9 mouse cellular contexts compared by ENCODE assay signal in the genomic region with DNA sequence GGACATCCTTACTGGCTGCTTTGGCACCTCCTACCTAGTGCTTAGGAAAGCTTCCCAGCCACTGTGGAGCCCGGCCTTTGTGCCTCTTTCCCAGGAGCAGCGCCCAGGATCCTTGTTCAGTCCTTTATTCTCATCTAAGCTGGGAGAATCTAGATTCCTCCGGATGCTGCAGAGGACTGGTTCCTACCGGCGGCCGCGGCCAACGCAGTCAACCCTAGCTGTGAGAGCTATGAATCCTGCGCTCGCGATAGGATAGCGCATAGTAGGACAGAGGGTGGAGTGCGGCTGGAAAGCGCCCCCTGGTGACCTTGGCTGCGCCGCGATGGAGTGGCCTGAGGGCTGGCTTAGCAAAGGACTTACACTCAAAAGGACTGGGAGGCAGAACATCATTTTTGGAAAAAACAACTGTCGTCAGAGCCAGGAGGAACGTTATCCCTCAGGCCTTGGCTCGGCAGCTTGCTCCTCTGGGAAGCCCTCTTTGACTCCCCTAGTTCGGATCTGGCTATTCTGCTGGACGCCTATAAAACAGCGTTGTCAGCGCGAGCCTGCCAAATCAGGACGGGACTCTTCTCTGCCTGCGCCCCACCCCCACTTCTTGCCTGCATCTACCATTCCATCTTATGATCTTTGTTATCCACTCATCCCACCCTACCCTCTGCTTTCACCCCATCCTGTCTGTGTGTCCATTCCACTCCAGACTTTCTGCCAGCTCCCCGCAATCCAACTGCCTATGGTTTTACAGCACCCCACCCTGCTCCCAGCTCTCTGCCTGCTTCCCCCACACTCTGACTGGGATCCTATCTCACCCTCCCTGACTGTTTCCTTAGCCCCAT. TPM values are rescaled to one million over a fixed set of nuclear protein-coding genes. Genes with fewer than 3 reads are reported as not detected.
DNase-seq lines count a peak whose midpoint lies in the region; ATAC-seq lines count a peak whose summit lies in the region.
"Had no signal": no experiment of that assay in that cellular context is flagged by ENCODE, and none has a peak within 500 bp of the region (broad histone marks: within the 10 kb centered on the region; RNA-seq: fewer than 3 reads in every experiment).

No protein-coding gene starts in this region.

- H3K9me3 ChIP-seq in intestine, embryonic 16.5 days (ENCODE audit: control insufficient read depth, low read length) = no peaks in the 10 kb centered on the region
- peaks cover 4% of the 10 kb centered on the region; the same call in 1 of the 2 replicates for H3K9me3 ChIP-seq in lung, embryonic 16.5 days (ENCODE audit: control insufficient read depth, low read length)

- H3K27ac ChIP-seq in intestine, embryonic 16.5 days (ENCODE audit: low read length) = peak overlapping the region; percentile 59
- H3K27ac ChIP-seq in lung, embryonic 16.5 days (ENCODE audit: low read length) = no peak overlapping the region

- WGBS in intestine, embryonic 16.5 days = 4% methylated on average over 28 of the region's 28 CpGs
- WGBS in lung, embryonic 16.5 days = 2% methylated on average over 28 of the region's 28 CpGs

- peak; percentile 37 to 41 for DNase-seq in layer of hippocampus, postnatal 25 days (ENCODE audit: extremely low spot score in 1 of 2, low spot score in 1 of 2)
- DNase-seq in layer of hippocampus, adult 9-10 months (ENCODE audit: low spot score) = no peak
- DNase-seq in embryo, embryonic 11.5 days (ENCODE audit: low read depth, low spot score) = peak; percentile 17
- DNase-seq in heart, adult 18-20 months = peak; percentile 82

- no peaks in the 10 kb centered on the region for H3K27me3 ChIP-seq in intestine, embryonic 16.5 days (replicated peaks; ENCODE audit: control insufficient read depth, insufficient read depth, low read length)
- H3K27me3 ChIP-seq in lung, embryonic 16.5 days (ENCODE audit: control insufficient read depth, insufficient read depth, low read depth, low read length) = 0 out of 2 replicates have a peak, but pooled peaks cover 2% of the 10 kb centered on the region

- ATAC-seq in intestine, embryonic 16.5 days = peak; percentile 47
- peak; percentile 73 for ATAC-seq in lung, embryonic 16.5 days (ENCODE audit: low read depth)
- peak; percentile 39; the same call in 1 of the 2 replicates for ATAC-seq in neutrophil, adult 5-6 weeks (ENCODE audit: extremely low read depth, insufficient number of reproducible peaks, low FRiP score, poor library complexity, severe bottlenecking)
- ATAC-seq in inflammation-experienced regulatory T-cells, adult 6 months = no peak

- 0 out of 2 replicates have a peak overlapping the region, but pooled peaks have one; percentile 13 for H3K4me2 ChIP-seq in intestine, embryonic 16.5 days (ENCODE audit: low read depth, low read length)
- H3K4me2 ChIP-seq in lung, embryonic 16.5 days (ENCODE audit: low read depth, low read length) = peak overlapping the region; percentile 45

- peaks cover 18% of the 10 kb centered on the region for H3K4me1 ChIP-seq in intestine, embryonic 16.5 days (ENCODE audit: control insufficient read depth, insufficient read depth, low read length)
- H3K4me1 ChIP-seq in lung, embryonic 16.5 days (replicated peaks; ENCODE audit: control insufficient read depth, insufficient read depth, low read length) = peaks cover 9% of the 10 kb centered on the region

- no peak overlapping the region for H3K4me3 ChIP-seq in intestine, embryonic 16.5 days (ENCODE audit: low read length)
- peak overlapping the region; percentile 20 for H3K4me3 ChIP-seq in lung, embryonic 16.5 days (ENCODE audit: low read length)
- H3K4me3 ChIP-seq: myocyte had no signal

- H3K9ac ChIP-seq in intestine, embryonic 16.5 days (ENCODE audit: low read depth, low read length) = peak overlapping the region; percentile 2
- H3K9ac ChIP-seq in lung, embryonic 16.5 days (ENCODE audit: low read length) = peak overlapping the region; percentile 21; the same call in 1 of the 2 replicates

- H3K36me3 ChIP-seq in intestine, embryonic 16.5 days (ENCODE audit: control insufficient read depth, insufficient read depth, low read length) = peaks cover 2% of the 10 kb centered on the region; the same call in 1 of the 2 replicates
- peaks cover 13% of the 10 kb centered on the region for H3K36me3 ChIP-seq in lung, embryonic 16.5 days (ENCODE audit: control insufficient read depth, insufficient read depth, low read length)

RNA-seq across cellular contexts. Expression of a gene that starts 26.8 kb away (rescaled TPM):
- 100 to 1,000 TPM; 147 to 149 TPM for total RNA-seq in layer of hippocampus, postnatal 25 days (2021)
- total RNA-seq in heart, adult 18-20 months (2021) = 1 to 10 TPM; 2.4 to 3.3 TPM
- polyA plus RNA-seq in intestine, embryonic 16.5 days (2015; fragmentation: Nextera tagmentation; extraction: Ambion mirVana) = 9.1 and 10.8 TPM in 2 replicates
- 14.8 and 14.9 TPM in 2 replicates for polyA plus RNA-seq in lung, embryonic 16.5 days (2015; fragmentation: Nextera tagmentation; extraction: Ambion mirVana)
- 0.86 and 2.7 TPM in 2 replicates for total RNA-seq in neutrophil, adult 5-6 weeks (2017)
- polyA plus RNA-seq in inflammation-experienced regulatory T-cells, adult 6 months (2017; shearing (Covaris generic)) = under 1 TPM; 0.15 to 0.38 (median 0.15) TPM

RNA-seq across cellular contexts. Expression of a gene that starts 52.3 kb away (rescaled TPM):
- 10 to 100 TPM; 33.8 to 36.0 TPM for total RNA-seq in layer of hippocampus, postnatal 25 days (2021)
- 10 to 100 TPM in 1 of 2 experiments, 1 to 10 TPM in 1; 9.8 to 11.3 TPM for total RNA-seq in heart, adult 18-20 months (2021)
- 25.5 and 26.3 TPM in 2 replicates for polyA plus RNA-seq in intestine, embryonic 16.5 days (2015; fragmentation: Nextera tagmentation; extraction: Ambion mirVana)
- polyA plus RNA-seq in lung, embryonic 16.5 days (2015; fragmentation: Nextera tagmentation; extraction: Ambion mirVana) = 23.4 and 23.5 TPM in 2 replicates
- 29.5 and 32.5 TPM in 2 replicates for total RNA-seq in neutrophil, adult 5-6 weeks (2017)
- 10 to 100 TPM in 2 of 3 experiments, 1 to 10 TPM in 1; 9.5 to 14.0 (median 10.9) TPM for polyA plus RNA-seq in inflammation-experienced regulatory T-cells, adult 6 months (2017; shearing (Covaris generic))

RNA-seq across cellular contexts. Expression of a gene that starts 52.4 kb away (rescaled TPM):
- 10 to 100 TPM; 47.2 to 61.7 TPM for total RNA-seq in layer of hippocampus, postnatal 25 days (2021)
- total RNA-seq in heart, adult 18-20 months (2021) = 100 to 1,000 TPM; 185 to 206 TPM
- 70.2 and 79.2 TPM in 2 replicates for polyA plus RNA-seq in intestine, embryonic 16.5 days (2015; fragmentation: Nextera tagmentation; extraction: Ambion mirVana)
- polyA plus RNA-seq in lung, embryonic 16.5 days (2015; fragmentation: Nextera tagmentation; extraction: Ambion mirVana) = 107 and 127 TPM in 2 replicates
- 0.12 TPM in 1 of 2 replicates, not detected in the other for total RNA-seq in neutrophil, adult 5-6 weeks (2017)
- polyA plus RNA-seq in inflammation-experienced regulatory T-cells, adult 6 months (2017; shearing (Covaris generic)) = 1 to 10 TPM in 1 of 3 experiments, under 1 TPM in 2; 0.45 to 1.2 (median 0.50) TPM

RNA-seq across cellular contexts. Expression of a gene that starts 56.6 kb away (rescaled TPM):
- 1 to 10 TPM; 7.2 to 8.3 TPM for total RNA-seq in layer of hippocampus, postnatal 25 days (2021)
- 1 to 10 TPM; 4.6 TPM for total RNA-seq in heart, adult 18-20 months (2021)
- 8.3 and 9.5 TPM in 2 replicates for polyA plus RNA-seq in intestine, embryonic 16.5 days (2015; fragmentation: Nextera tagmentation; extraction: Ambion mirVana)
- 4.1 and 4.3 TPM in 2 replicates for polyA plus RNA-seq in lung, embryonic 16.5 days (2015; fragmentation: Nextera tagmentation; extraction: Ambion mirVana)
- 12.0 and 13.1 TPM in 2 replicates for total RNA-seq in neutrophil, adult 5-6 weeks (2017)
- under 1 TPM; 0.49 to 0.83 (median 0.58) TPM for polyA plus RNA-seq in inflammation-experienced regulatory T-cells, adult 6 months (2017; shearing (Covaris generic))

Comparison
In these comparisons a context has a peak if more than half of its experiments do, and no peak if none do; other contexts are left out.
1. RNA of a gene that starts 26.8 kb away (total RNA-seq): 147 to 149 TPM in layer of hippocampus, postnatal 25 days; 2.4 to 3.3 TPM in heart, adult 18-20 months and 0.86 to 2.7 TPM in neutrophil, adult 5-6 weeks; every median in the first group is over 10 times any median in the second.
2. RNA of a gene that starts 52.4 kb away (total RNA-seq): 185 to 206 TPM in heart, adult 18-20 months and 47.2 to 61.7 TPM in layer of hippocampus, postnatal 25 days; 0.12 TPM in neutrophil, adult 5-6 weeks; every median in the first group is over 10 times any median in the second.